Mouse (Mus musculus) kidney, embryonic 16.5 days (tissue): Measurements from ENCODE around the gene Arrdc2. TPM values are rescaled to one million over a fixed set of nuclear protein-coding genes. Genes with fewer than 3 reads are reported as not detected.

Experiments used
- ATAC-seq: fragments of 200-750 bp; cut with Nextera tagmentation; 2 replicates; pipeline ENCODE4 v1.8.0; 2017; ENCODE audit warnings: moderate TSS enrichment; ENCODE audit not compliant: low FRiP score, low TSS enrichment
- H3K27ac ChIP-seq: fragments of 300-500 bp; sonication (generic); 2 replicates; pipeline ENCODE4 v1.5.1; 2014; ENCODE audit warnings: low read length
- H3K27me3 ChIP-seq: fragments of 300-500 bp; sonication (generic); 2 replicates; pipeline ENCODE4 v1.6.1; 2014; ENCODE audit warnings: low read length, control low read depth, mixed read lengths; ENCODE audit not compliant: insufficient read depth
- H3K36me3 ChIP-seq: fragments of 300-500 bp; sonication (generic); 2 replicates; pipeline ENCODE4 v1.6.1; 2014; ENCODE audit warnings: low read length, control low read depth, mixed read lengths; ENCODE audit not compliant: insufficient read depth
- H3K4me1 ChIP-seq: fragments of 300-500 bp; sonication (generic); 2 replicates; pipeline ENCODE4 v1.6.1; 2014; ENCODE audit warnings: low read length, control low read depth, mixed read lengths; ENCODE audit not compliant: insufficient read depth
- H3K4me2 ChIP-seq: fragments of 300-500 bp; sonication (generic); replicated peaks from 2 replicates; pipeline ENCODE4 v1.6.1; 2014; ENCODE audit warnings: low read depth, low read length
- H3K4me3 ChIP-seq: fragments of 300-500 bp; sonication (generic); 2 replicates; pipeline ENCODE4 v1.5.1; 2014; ENCODE audit warnings: mild to moderate bottlenecking, low read length
- H3K9ac ChIP-seq: fragments of 300-500 bp; sonication (generic); replicated peaks from 2 replicates; pipeline ENCODE4 v1.6.1; 2014; ENCODE audit warnings: low read length
- H3K9me3 ChIP-seq: fragments of 300-500 bp; sonication (generic); 2 replicates; pipeline ENCODE4 v1.6.1; 2016; ENCODE audit warnings: low read length, control low read depth
- WGBS: fragments of 180-500 bp; shearing (Covaris S2); extraction: QIAGEN DNeasy Blood & Tissue Kit; methylation state at CpG from one replicate; pipeline ENCODE4 v1.1.7; 2014; 5-methylcytosine and 5-hydroxymethylcytosine counted together
- polyA plus RNA-seq: library from polyadenylated mRNA; unstranded; fragments of >200 nt; fragmentation: Nextera tagmentation; extraction: Ambion mirVana; gene quantifications from 2 replicates; pipeline ENCODE4 v1.2.1, GENCODE M21; 2015

Gene Arrdc2
- polyA plus RNA-seq, 1 experiment from 2014 or later: 6.7 TPM

- peaks cover 34% of the 10 kb centered on the region for H3K27me3 ChIP-seq
- H3K27ac ChIP-seq: no peak within 1 kb of the TSS
- H3K36me3 ChIP-seq: no peaks in the 10 kb centered on the region
- peak within 1 kb of the TSS; percentile 93 for H3K4me2 ChIP-seq
- WGBS: under 1% methylated on average over 45 of the region's 45 CpGs
- H3K4me1 ChIP-seq: peaks cover 13% of the 10 kb centered on the region
- peak within 1 kb of the TSS; percentile 63 for H3K4me3 ChIP-seq
- no peaks in the 10 kb centered on the region for H3K9me3 ChIP-seq
- H3K9ac ChIP-seq: peak within 1 kb of the TSS; percentile 59
- peak; percentile 91 for ATAC-seq
These were observed 34.9 kb downstream of the Arrdc2 start, which contains the start of gene Mast3 for GRCm38 (mm10) chr8:70804481-70805206. TSS of gene Mast3 (minus strand) at chr8:70805054.

GRCm38 (mm10) chr8:70803761-70804480 lies 35.6 kb downstream of the Arrdc2 start:
- no peak for ATAC-seq
- peak overlapping the region; percentile 59 for H3K9ac ChIP-seq
- 1% methylated on average over 46 of the region's 47 CpGs for WGBS

GRCm38 (mm10) chr8:70802786-70803510 lies 36.6 kb downstream of the Arrdc2 start:
- WGBS: 63% methylated on average over 11 of the region's 11 CpGs
- H3K36me3 ChIP-seq: no peaks in the 10 kb centered on the region
- H3K4me1 ChIP-seq: peaks cover 19% of the 10 kb centered on the region
- peaks cover 51% of the 10 kb centered on the region for H3K27me3 ChIP-seq
- ATAC-seq: no peak
- no peak overlapping the region for H3K4me3 ChIP-seq
- H3K4me2 ChIP-seq: no peak overlapping the region
- H3K9me3 ChIP-seq: no peaks in the 10 kb centered on the region
- no peak overlapping the region for H3K9ac ChIP-seq
- H3K27ac ChIP-seq: no peak overlapping the region

More at GRCm38 (mm10) chr8:70803761-70804480, 35.6 kb downstream of the Arrdc2 start:
- H3K4me2 ChIP-seq: peak overlapping the region; percentile 93
- H3K27me3 ChIP-seq: peaks cover 41% of the 10 kb centered on the region
- H3K4me1 ChIP-seq: peaks cover 13% of the 10 kb centered on the region
- H3K27ac ChIP-seq: no peak overlapping the region
- no peaks in the 10 kb centered on the region for H3K9me3 ChIP-seq
- H3K36me3 ChIP-seq: no peaks in the 10 kb centered on the region
- peak overlapping the region; percentile 63 for H3K4me3 ChIP-seq

- H3K4me2 ChIP-seq: no peak overlapping the region
- ATAC-seq: no peak
- H3K27me3 ChIP-seq: peaks cover 53% of the 10 kb centered on the region
- H3K4me1 ChIP-seq: peaks cover 24% of the 10 kb centered on the region
- no peaks in the 10 kb centered on the region for H3K9me3 ChIP-seq
- H3K36me3 ChIP-seq: no peaks in the 10 kb centered on the region
- 65% methylated on average over 1 of the region's 1 CpGs for WGBS
- H3K27ac ChIP-seq: no peak overlapping the region
- H3K4me3 ChIP-seq: no peak overlapping the region
- H3K9ac ChIP-seq: no peak overlapping the region
These were observed 37.7 kb downstream of the Arrdc2 start for GRCm38 (mm10) chr8:70801830-70802229.

- Histone ChIP-seq H3K9me3 (no peaks in the 10 kb centered on the region), H3K27me3 (peaks cover 53% of the 10 kb centered on the region), H3K9ac (no peak overlapping the region), H3K4me3 (no peak overlapping the region), H3K4me1 (peaks cover 29% of the 10 kb centered on the region), H3K36me3 (no peaks in the 10 kb centered on the region), H3K27ac (no peak overlapping the region), H3K4me2 (no peak overlapping the region)
- ATAC-seq: no peak
- 18% methylated on average over 15 of the region's 15 CpGs for WGBS
These were observed 38.4 kb downstream of the Arrdc2 start for GRCm38 (mm10) chr8:70801156-70801555.

- WGBS: 54% methylated on average over 10 of the region's 10 CpGs
- no peak overlapping the region for H3K27ac ChIP-seq
- H3K36me3 ChIP-seq: no peaks in the 10 kb centered on the region
- H3K4me2 ChIP-seq: no peak overlapping the region
- H3K4me1 ChIP-seq: peaks cover 31% of the 10 kb centered on the region
- no peak for ATAC-seq
- peaks cover 54% of the 10 kb centered on the region for H3K27me3 ChIP-seq
- no peak overlapping the region for H3K4me3 ChIP-seq
- no peak overlapping the region for H3K9ac ChIP-seq
- no peaks in the 10 kb centered on the region for H3K9me3 ChIP-seq
These were observed 38.9 kb downstream of the Arrdc2 start for GRCm38 (mm10) chr8:70800648-70801047.

GRCm38 (mm10) chr8:70798281-70798680 lies 41.2 kb downstream of the Arrdc2 start:
- Histone ChIP-seq H3K4me1 (peaks cover 21% of the 10 kb centered on the region), H3K27ac (no peak overlapping the region), H3K9me3 (no peaks in the 10 kb centered on the region), H3K27me3 (peaks cover 40% of the 10 kb centered on the region), H3K4me2 (peak overlapping the region; percentile 93), H3K4me3 (peak overlapping the region; percentile 62), H3K36me3 (no peaks in the 10 kb centered on the region), H3K9ac (0 out of 2 replicates have a peak overlapping the region, but pooled peaks have one; percentile 65)
- no peak for ATAC-seq
- 12% methylated on average over 15 of the region's 15 CpGs for WGBS

GRCm38 (mm10) chr8:70797081-70798070 lies 42.1 kb downstream of the Arrdc2 start:
- Histone ChIP-seq H3K4me2 (peak overlapping the region; percentile 93), H3K4me3 (peak overlapping the region; percentile 62), H3K4me1 (peaks cover 30% of the 10 kb centered on the region), H3K27ac (peak overlapping the region; percentile 44; the same call in 1 of the 2 replicates), H3K9ac (peak overlapping the region; percentile 65), H3K9me3 (no peaks in the 10 kb centered on the region), H3K36me3 (no peaks in the 10 kb centered on the region), H3K27me3 (peaks cover 35% of the 10 kb centered on the region)
- under 1% methylated on average over 56 of the region's 57 CpGs for WGBS
- peak; percentile 83 for ATAC-seq
